Mouse (Mus musculus): ENCODE data around the gene Pax1. TPM values are rescaled to one million over a fixed set of nuclear protein-coding genes. Genes with fewer than 3 reads are reported as not detected.
A peak's percentile ranks its signal among the peaks of the same experiment; 100 is the strongest.

The Pax1 gene
- polyA plus RNA-seq, 1 experiment from 2014 or later = 3.1 TPM

- 10% methylated on average over 6 of the region's 6 CpGs for WGBS
- Histone ChIP-seq H3K27ac (no peak overlapping the region), H3K4me3 (no peak overlapping the region), H3K36me3 (no peaks in the 10 kb centered on the region), H3K9me3 (no peaks in the 10 kb centered on the region), H3K4me1 (peaks cover 7% of the 10 kb centered on the region; the same call in 1 of the 2 replicates), H3K9ac (no peak overlapping the region), H3K4me2 (no peak overlapping the region), H3K27me3 (peaks cover 94% of the 10 kb centered on the region)
- no peak for ATAC-seq (ENCODE audit: borderline replicate concordance, extremely low read depth, low FRiP score, low TSS enrichment)
Measured at GRCm38 (mm10) chr2:147364198-147364597, 2.5 kb downstream of the Pax1 start.

- H3K27ac ChIP-seq = no peak overlapping the region
- no peaks in the 10 kb centered on the region for H3K36me3 ChIP-seq
- peak overlapping the region; percentile 52 for H3K4me2 ChIP-seq
- under 1% methylated on average over 78 of the region's 80 CpGs for WGBS
- H3K4me1 ChIP-seq = peaks cover 7% of the 10 kb centered on the region; the same call in 1 of the 2 replicates
- H3K9ac ChIP-seq = no peak overlapping the region
- peak; percentile 64; the same call in 1 of the 2 replicates for ATAC-seq (ENCODE audit: borderline replicate concordance, extremely low read depth, low FRiP score, low TSS enrichment)
- H3K27me3 ChIP-seq = peaks cover 94% of the 10 kb centered on the region
- H3K4me3 ChIP-seq = peak overlapping the region; percentile 32
- H3K9me3 ChIP-seq = no peaks in the 10 kb centered on the region
Measured at GRCm38 (mm10) chr2:147364982-147365907, 3.5 kb downstream of the Pax1 start.

GRCm38 (mm10) chr2:147365908-147366630, 4.3 kb downstream of the Pax1 start:
- Histone ChIP-seq H3K9me3 (no peaks in the 10 kb centered on the region), H3K4me3 (no peak overlapping the region; the same call in 1 of the 2 replicates), H3K4me1 (peaks cover 7% of the 10 kb centered on the region; the same call in 1 of the 2 replicates), H3K4me2 (no peak overlapping the region), H3K27ac (no peak overlapping the region), H3K9ac (no peak overlapping the region), H3K27me3 (peaks cover 94% of the 10 kb centered on the region), H3K36me3 (no peaks in the 10 kb centered on the region)
- WGBS = 2% methylated on average over 36 of the region's 36 CpGs
- no peak for ATAC-seq (ENCODE audit: borderline replicate concordance, extremely low read depth, low FRiP score, low TSS enrichment)

DNA sequence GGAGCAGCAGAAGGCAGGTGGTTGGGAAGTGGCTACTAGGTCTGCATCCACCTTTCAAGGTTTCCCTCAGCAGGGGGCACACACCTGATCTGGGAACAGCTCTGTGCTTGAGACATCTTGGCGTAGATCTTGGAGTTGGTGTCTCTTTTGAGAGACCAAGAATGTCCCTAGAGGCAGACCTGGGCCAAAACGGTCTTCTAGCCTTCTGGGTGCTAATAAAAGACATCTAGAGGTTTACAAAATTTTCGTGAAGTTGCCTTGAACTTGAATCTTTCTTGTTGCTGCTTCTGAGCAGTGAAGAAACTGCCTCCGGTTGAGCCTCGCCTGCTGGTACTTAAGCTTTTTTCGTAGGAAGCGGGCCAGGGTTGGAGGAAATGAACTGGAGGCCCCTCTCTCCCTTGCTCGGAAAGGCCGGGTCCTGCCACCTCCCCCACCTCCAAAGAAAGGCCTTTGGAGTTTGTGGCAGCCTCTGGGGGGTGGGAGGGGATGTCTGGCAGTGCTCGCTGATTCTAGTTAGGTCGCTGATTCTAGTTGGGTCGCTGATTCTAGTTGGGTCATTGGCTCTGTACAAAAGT, 5.6 kb downstream of the Pax1 start:
- no peaks in the 10 kb centered on the region for H3K9me3 ChIP-seq
- H3K36me3 ChIP-seq = no peaks in the 10 kb centered on the region
- H3K4me2 ChIP-seq = no peak overlapping the region
- H3K9ac ChIP-seq = no peak overlapping the region
- peaks cover 7% of the 10 kb centered on the region; the same call in 1 of the 2 replicates for H3K4me1 ChIP-seq
- no peak overlapping the region for H3K27ac ChIP-seq
- ATAC-seq (ENCODE audit: borderline replicate concordance, extremely low read depth, low FRiP score, low TSS enrichment) = no peak
- peaks cover 92% of the 10 kb centered on the region for H3K27me3 ChIP-seq
- WGBS = 2% methylated on average over 12 of the region's 12 CpGs
- no peak overlapping the region for H3K4me3 ChIP-seq

DNA sequence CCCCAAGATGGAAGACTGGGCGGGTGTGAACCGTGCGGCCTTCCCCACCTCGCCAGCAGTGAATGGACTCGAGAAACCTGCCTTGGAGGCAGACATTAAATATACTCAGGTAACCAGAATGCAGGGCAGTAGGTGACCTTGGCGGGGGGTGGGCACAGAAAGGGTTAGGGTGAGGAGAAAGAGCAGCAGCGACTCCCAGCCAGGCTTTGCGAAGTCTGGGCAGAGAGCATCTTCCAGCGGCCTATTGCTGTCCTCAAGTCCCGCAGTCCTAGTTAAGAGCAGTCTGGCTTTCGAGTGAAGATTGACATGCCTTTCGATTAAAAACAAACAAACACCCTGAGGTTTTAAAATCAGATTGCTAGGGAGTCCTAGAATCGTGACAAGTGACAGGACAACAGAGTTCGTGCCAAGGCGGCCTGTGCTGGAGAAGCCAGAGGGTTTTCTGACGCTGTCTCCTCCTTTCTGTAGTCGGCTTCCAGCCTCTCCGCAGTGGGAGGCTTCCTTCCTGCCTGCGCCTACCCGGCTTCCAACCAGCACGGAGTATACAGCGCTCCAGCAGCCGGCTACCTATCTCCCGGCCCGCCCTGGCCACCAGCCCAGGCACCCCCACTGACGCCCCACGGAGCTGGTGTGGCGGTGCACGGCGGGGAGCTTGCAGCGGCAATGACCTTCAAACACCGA, 6.3 kb downstream of the Pax1 start:
- Histone ChIP-seq H3K36me3 (no peaks in the 10 kb centered on the region), H3K27ac (no peak overlapping the region), H3K27me3 (peaks cover 92% of the 10 kb centered on the region), H3K4me3 (no peak overlapping the region), H3K9ac (no peak overlapping the region), H3K9me3 (no peaks in the 10 kb centered on the region), H3K4me2 (no peak overlapping the region), H3K4me1 (peaks cover 7% of the 10 kb centered on the region; the same call in 1 of the 2 replicates)
- peak; percentile 37; the same call in 1 of the 2 replicates for ATAC-seq (ENCODE audit: borderline replicate concordance, extremely low read depth, low FRiP score, low TSS enrichment)
- WGBS = 2% methylated on average over 32 of the region's 32 CpGs

DNA sequence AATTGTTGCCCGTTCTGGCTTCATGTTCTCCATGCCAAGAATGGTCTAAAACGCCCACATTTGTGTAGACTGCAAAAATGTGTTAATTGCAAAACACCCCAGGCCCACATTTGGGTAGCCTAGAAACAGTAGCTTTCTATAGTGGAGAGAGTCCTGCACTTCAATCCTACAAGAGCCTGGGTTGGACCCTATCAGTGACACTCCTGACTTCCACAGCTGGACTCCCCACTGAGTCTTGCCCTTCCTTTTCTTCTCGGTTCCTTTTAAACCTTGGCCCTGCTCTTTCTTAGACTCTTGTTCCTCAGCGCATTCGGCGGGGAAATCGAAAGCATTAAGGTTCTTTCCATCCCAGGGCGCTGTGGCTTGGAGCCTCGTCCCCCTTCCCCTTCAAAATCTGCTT, 7.8 kb downstream of the Pax1 start:
- no peaks in the 10 kb centered on the region for H3K36me3 ChIP-seq
- ATAC-seq (ENCODE audit: borderline replicate concordance, extremely low read depth, low FRiP score, low TSS enrichment) = no peak
- H3K27ac ChIP-seq = no peak overlapping the region
- peaks cover 7% of the 10 kb centered on the region; the same call in 1 of the 2 replicates for H3K4me1 ChIP-seq
- H3K9ac ChIP-seq = no peak overlapping the region
- no peaks in the 10 kb centered on the region for H3K9me3 ChIP-seq
- peaks cover 91% of the 10 kb centered on the region for H3K27me3 ChIP-seq
- 4% methylated on average over 9 of the region's 9 CpGs for WGBS
- no peak overlapping the region for H3K4me3 ChIP-seq
- H3K4me2 ChIP-seq = no peak overlapping the region

DNA sequence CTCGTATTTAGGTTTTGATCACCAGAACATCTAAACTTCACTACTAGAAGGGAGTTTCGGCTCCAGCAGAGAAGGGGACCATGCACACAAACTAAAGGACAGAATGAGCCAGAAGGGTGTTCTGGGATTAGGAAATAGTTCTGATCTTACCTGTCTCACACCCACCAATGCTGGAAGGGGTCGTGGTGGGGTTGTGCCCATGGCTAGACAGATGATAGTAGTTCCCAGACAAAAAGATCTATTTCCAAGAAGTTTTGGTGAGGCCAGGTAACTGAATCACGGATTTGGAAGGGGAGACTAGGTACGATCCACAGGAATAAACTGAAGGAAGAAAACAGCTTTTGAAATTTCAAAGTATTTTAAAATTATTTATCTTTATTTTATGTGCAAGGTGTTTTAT, 8.4 kb downstream of the Pax1 start:
- ATAC-seq (ENCODE audit: borderline replicate concordance, extremely low read depth, low FRiP score, low TSS enrichment) = no peak
- WGBS = 12% methylated on average over 5 of the region's 5 CpGs
- H3K4me1 ChIP-seq = peaks cover 3% of the 10 kb centered on the region; the same call in 1 of the 2 replicates
- no peak overlapping the region for H3K4me3 ChIP-seq
- H3K27ac ChIP-seq = no peak overlapping the region
- no peaks in the 10 kb centered on the region for H3K9me3 ChIP-seq
- peaks cover 91% of the 10 kb centered on the region for H3K27me3 ChIP-seq
- no peaks in the 10 kb centered on the region for H3K36me3 ChIP-seq
- H3K9ac ChIP-seq = no peak overlapping the region
- H3K4me2 ChIP-seq = no peak overlapping the region

- Histone ChIP-seq H3K9me3 (no peaks in the 10 kb centered on the region), H3K4me1 (no peaks in the 10 kb centered on the region), H3K4me3 (no peak overlapping the region), H3K27me3 (peaks cover 90% of the 10 kb centered on the region), H3K27ac (no peak overlapping the region), H3K9ac (no peak overlapping the region), H3K4me2 (no peak overlapping the region), H3K36me3 (no peaks in the 10 kb centered on the region)
- ATAC-seq (ENCODE audit: borderline replicate concordance, extremely low read depth, low FRiP score, low TSS enrichment) = no peak
Measured at GRCm38 (mm10) chr2:147371289-147371688, 9.6 kb downstream of the Pax1 start.

DNA sequence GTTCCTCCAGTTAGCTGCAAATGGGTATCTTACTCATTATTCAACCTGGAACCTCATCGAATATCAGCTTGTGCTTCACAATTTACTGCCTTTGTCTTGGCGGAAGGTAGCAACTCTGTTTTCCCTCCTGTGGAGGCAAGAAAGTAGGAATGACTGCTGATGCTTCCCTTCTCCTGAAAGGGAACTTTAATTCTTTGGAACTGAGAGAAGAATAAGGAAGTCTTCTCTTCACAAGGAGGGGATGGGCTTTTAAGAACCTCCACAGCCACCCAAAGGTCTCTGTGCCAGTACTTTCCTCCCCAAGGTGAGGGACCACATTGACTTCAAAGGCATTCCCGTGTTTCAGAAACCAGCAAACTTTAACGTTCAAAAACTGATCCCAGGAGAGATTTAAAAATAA, 10.1 kb downstream of the Pax1 start:
- 4% methylated on average over 4 of the region's 4 CpGs for WGBS
- H3K4me3 ChIP-seq = no peak overlapping the region
- no peaks in the 10 kb centered on the region for H3K4me1 ChIP-seq
- ATAC-seq (ENCODE audit: borderline replicate concordance, extremely low read depth, low FRiP score, low TSS enrichment) = no peak
- H3K4me2 ChIP-seq = no peak overlapping the region
- H3K9ac ChIP-seq = no peak overlapping the region
- H3K27ac ChIP-seq = no peak overlapping the region
- H3K36me3 ChIP-seq = no peaks in the 10 kb centered on the region
- H3K27me3 ChIP-seq = peaks cover 90% of the 10 kb centered on the region
- H3K9me3 ChIP-seq = no peaks in the 10 kb centered on the region

- no peak overlapping the region for H3K9ac ChIP-seq
- ATAC-seq (ENCODE audit: borderline replicate concordance, extremely low read depth, low FRiP score, low TSS enrichment) = peak; percentile 19; the same call in 1 of the 2 replicates
- no peak overlapping the region for H3K4me3 ChIP-seq
- peaks cover 90% of the 10 kb centered on the region for H3K27me3 ChIP-seq
- no peaks in the 10 kb centered on the region for H3K36me3 ChIP-seq
- no peaks in the 10 kb centered on the region for H3K9me3 ChIP-seq
- no peaks in the 10 kb centered on the region for H3K4me1 ChIP-seq
- H3K4me2 ChIP-seq = no peak overlapping the region
- H3K27ac ChIP-seq = no peak overlapping the region
- WGBS = 2% methylated on average over 28 of the region's 28 CpGs
Measured at GRCm38 (mm10) chr2:147372947-147373666, 11.4 kb downstream of the Pax1 start.

DNA sequence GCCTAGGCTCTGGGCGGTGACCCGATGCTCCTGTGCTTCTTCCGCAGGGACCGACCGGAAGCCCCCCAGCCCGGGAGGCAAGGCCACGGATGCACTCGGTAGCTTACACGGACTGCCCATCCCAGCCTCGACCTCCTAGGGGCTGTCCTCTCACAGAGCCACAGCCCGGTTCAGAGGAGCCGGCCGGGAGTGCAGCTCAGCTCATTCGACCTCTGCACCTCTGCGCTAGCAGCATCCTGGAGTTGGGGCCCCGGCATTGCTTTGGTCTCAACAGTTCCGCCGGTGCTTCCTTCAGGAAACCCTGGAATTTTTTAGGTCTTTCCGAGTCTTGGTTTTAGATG, 11.9 kb downstream of the Pax1 start:
- H3K9ac ChIP-seq = no peak overlapping the region
- no peak overlapping the region for H3K27ac ChIP-seq
- H3K4me1 ChIP-seq = no peaks in the 10 kb centered on the region
- WGBS = 2% methylated on average over 19 of the region's 19 CpGs
- no peak for ATAC-seq (ENCODE audit: borderline replicate concordance, extremely low read depth, low FRiP score, low TSS enrichment)
- H3K36me3 ChIP-seq = no peaks in the 10 kb centered on the region
- no peak overlapping the region for H3K4me2 ChIP-seq
- no peaks in the 10 kb centered on the region for H3K9me3 ChIP-seq
- H3K27me3 ChIP-seq = peaks cover 91% of the 10 kb centered on the region
- H3K4me3 ChIP-seq = no peak overlapping the region
